Mouse (Mus musculus): ENCODE measurements around the gene B430218F22Rik. TPM values are rescaled to one million over a fixed set of nuclear protein-coding genes. Genes with fewer than 3 reads are reported as not detected.
A peak's percentile ranks its signal among the peaks of the same experiment; 100 is the strongest.

B430218F22Rik gene
- total and polyA plus RNA-seq, 3 experiments, result 2.1 to 11.2 TPM; not detected in 1

DNA sequence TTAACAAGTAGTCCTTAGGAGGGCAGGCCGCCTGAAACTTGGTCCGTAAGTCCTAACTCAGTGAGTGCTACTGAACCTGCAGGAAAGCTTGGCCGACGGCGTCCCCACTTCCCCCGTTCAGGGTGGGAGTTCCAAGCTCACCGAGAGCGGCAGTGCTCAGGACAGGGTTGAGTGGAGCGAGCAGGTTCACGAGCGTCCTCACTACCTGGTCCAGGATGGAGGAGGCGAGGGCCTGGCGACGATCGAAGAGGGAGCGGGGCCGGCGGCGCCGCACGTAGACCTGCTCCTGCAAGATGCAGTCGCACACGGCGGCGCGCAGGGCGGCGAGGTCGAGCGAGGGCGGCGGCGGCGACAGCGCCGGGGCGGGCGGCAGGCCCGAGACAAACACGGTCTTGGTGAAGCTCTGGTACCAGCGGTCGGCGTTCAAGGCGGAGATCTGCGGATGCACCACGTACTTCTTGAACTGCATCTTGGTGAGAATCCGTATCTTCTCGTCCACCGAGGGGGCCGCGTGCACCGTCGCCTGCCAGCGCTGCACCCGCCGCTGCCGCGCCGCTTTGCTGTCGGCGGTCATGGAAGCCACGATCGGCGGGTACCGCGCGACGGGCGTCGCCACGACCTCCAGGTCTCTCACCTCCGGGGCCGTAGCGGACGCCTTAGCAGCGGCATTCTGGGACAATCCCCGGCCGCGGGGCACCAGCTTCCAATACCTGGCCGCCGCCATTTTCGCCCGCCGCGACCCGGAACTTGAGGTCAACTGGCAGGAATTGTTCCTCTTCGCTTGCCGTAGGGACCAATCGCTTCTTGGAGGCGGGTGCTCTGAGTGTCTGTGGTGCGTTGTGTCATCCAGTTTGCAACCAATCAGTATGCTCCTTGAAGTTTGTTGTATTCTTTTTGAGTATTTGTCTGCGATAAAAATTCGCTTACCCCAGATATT lies at the start of gene B430218F22Rik, which contains the start of gene Mrps30 (continued):
- TF ChIP-seq TBP (IDR thresholded peaks at IDR 0.05; ENCODE audit: low read depth, low read length) (peak; percentile 73; the same call in 1 of the 2 replicates), SIN3A (IDR thresholded peaks at IDR 0.05; ENCODE audit: low read length) (peak; percentile 83), UBTF (IDR thresholded peaks at IDR 0.05; ENCODE audit: borderline replicate concordance, insufficient read depth, low read depth, low read length) (no peak), KAT2A (conservative IDR thresholded peaks at IDR 0.05; ENCODE audit: low read depth, low read length) (peak; percentile 81), ELF1 (IDR thresholded peaks at IDR 0.05; ENCODE audit: low read depth, low read length) (peak; percentile 87), POLR2A (IDR thresholded peaks at IDR 0.05; ENCODE audit: control insufficient read depth in 1 of 2, insufficient read depth in 1 of 2, low read depth in 1 of 2, low read length in 2 of 2, poor library complexity in 1 of 2) (peak; percentile 45 to 66)

DNA sequence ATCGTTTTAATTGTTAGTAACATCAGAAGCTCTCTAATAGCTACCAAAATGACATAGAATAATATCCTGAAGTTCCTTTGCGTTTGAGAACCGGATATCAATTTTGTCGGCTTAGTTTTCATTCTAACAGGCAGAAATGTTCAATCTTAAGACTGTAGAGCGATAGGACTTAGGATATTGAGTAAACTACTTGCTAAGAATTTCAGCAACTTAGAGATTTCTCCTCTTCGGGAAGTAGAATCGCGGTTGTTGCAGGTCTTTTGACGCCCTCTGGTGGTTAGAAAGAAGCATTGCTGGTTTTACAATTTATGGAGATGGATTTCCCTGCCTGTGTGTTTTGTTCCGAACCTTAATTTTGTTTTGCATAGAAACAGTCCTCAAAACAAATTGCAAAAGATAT lies 36.2 kb upstream of the B430218F22Rik start:
- peak; percentile 69 for DNase-seq (ENCODE audit: low read depth, low spot score)
- TF ChIP-seq CTCF (IDR thresholded peaks at IDR 0.05 in 2 of 3, conservative IDR thresholded peaks at IDR 0.05 in 1 of 3; ENCODE audit: control insufficient read depth in 1 of 3, insufficient read depth in 1 of 3, low read depth in 2 of 3, low read length in 3 of 3, poor library complexity in 1 of 3, severe bottlenecking in 1 of 3), result peak; percentile 58 to 87 (median 77)
- TF ChIP-seq RAD21 (IDR thresholded peaks at IDR 0.05; ENCODE audit: low read depth, low read length), result peak; percentile 83
- TF ChIP-seq ZC3H11A (IDR thresholded peaks at IDR 0.05; ENCODE audit: low read depth, low read length), result peak; percentile 76
- no peak for TF ChIP-seq EP300 (IDR thresholded peaks at IDR 0.05; ENCODE audit: low read depth in 1 of 2, low read length in 2 of 2)
- peak; percentile 89 for TF ChIP-seq SMC3 (IDR thresholded peaks at IDR 0.05; ENCODE audit: low read depth, low read length)
- TF ChIP-seq MYB (IDR thresholded peaks at IDR 0.05; ENCODE audit: low read depth, low read length), result no peak
- no peak for TF ChIP-seq KAT2A (conservative IDR thresholded peaks at IDR 0.05; ENCODE audit: low read depth, low read length)
- H3K9ac ChIP-seq (ENCODE audit: control insufficient read depth, low read depth, low read length, poor library complexity, severe bottlenecking), result no peak overlapping the region
- H3K9me3 ChIP-seq (replicated peaks; ENCODE audit: insufficient read depth, low read length), result no peaks in the 10 kb centered on the region
- no peak overlapping the region for H3K27ac ChIP-seq (ENCODE audit: control insufficient read depth, low read depth, low read length)
- no peaks in the 10 kb centered on the region for H3K79me2 ChIP-seq (ENCODE audit: control insufficient read depth, insufficient read depth, low read length, poor library complexity)
- H3K4me1 ChIP-seq (ENCODE audit: control insufficient read depth in 1 of 2, insufficient read depth in 2 of 2, low read length in 2 of 2), result no peaks in the 10 kb centered on the region
- no peaks in the 10 kb centered on the region for H3K27me3 ChIP-seq (ENCODE audit: control insufficient read depth in 1 of 2, insufficient read depth in 2 of 2, low read length in 2 of 2)
- H3K4me3 ChIP-seq (ENCODE audit: control insufficient read depth in 1 of 2, insufficient read depth in 1 of 2, low read depth in 2 of 2, low read length in 2 of 2), result no peak overlapping the region
- H3K36me3 ChIP-seq (ENCODE audit: control insufficient read depth in 1 of 2, insufficient read depth in 2 of 2, low read length in 2 of 2), result no peaks in the 10 kb centered on the region

DNA sequence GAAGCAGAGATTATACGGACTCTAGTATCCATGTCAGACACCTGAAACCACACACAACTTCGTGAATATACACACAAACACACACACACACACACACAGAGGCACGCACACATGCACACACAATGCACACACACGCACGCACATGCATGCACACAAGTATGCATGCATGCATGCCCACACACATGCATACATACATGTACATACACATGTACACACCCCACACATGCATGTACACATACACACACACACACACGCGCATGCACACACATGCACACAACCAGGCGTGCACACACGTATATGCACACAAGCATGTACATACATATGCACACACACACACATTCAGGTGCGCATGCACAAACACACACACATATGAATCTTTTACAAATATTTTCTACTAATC lies 35.6 kb upstream of the B430218F22Rik start:
- no peak for DNase-seq (ENCODE audit: low read depth, low spot score)
- Histone ChIP-seq H3K27ac (ENCODE audit: control insufficient read depth, low read depth, low read length) (no peak overlapping the region), H3K36me3 (ENCODE audit: control insufficient read depth in 1 of 2, insufficient read depth in 2 of 2, low read length in 2 of 2) (no peaks in the 10 kb centered on the region), H3K79me2 (ENCODE audit: control insufficient read depth, insufficient read depth, low read length, poor library complexity) (no peaks in the 10 kb centered on the region), H3K4me1 (ENCODE audit: control insufficient read depth in 1 of 2, insufficient read depth in 2 of 2, low read length in 2 of 2) (no peaks in the 10 kb centered on the region), H3K9me3 (replicated peaks; ENCODE audit: insufficient read depth, low read length) (no peaks in the 10 kb centered on the region), H3K9ac (ENCODE audit: control insufficient read depth, low read depth, low read length, poor library complexity, severe bottlenecking) (no peak overlapping the region), H3K4me3 (ENCODE audit: control insufficient read depth in 1 of 2, insufficient read depth in 1 of 2, low read depth in 2 of 2, low read length in 2 of 2) (no peak overlapping the region), H3K27me3 (ENCODE audit: control insufficient read depth in 1 of 2, insufficient read depth in 2 of 2, low read length in 2 of 2) (no peaks in the 10 kb centered on the region)
- no peak for TF ChIP-seq USF1 (IDR thresholded peaks at IDR 0.05; ENCODE audit: low read depth, low read length)
- TF ChIP-seq GABPA (IDR thresholded peaks at IDR 0.05; ENCODE audit: low read depth, low read length), result no peak
- no peak for TF ChIP-seq ELF1 (IDR thresholded peaks at IDR 0.05; ENCODE audit: low read depth, low read length)
- no peak for TF ChIP-seq ETS1 (IDR thresholded peaks at IDR 0.05; ENCODE audit: low read depth, low read length)
- no peak for TF ChIP-seq RAD21 (IDR thresholded peaks at IDR 0.05; ENCODE audit: low read depth, low read length)
- TF ChIP-seq BHLHE40 (IDR thresholded peaks at IDR 0.05; ENCODE audit: borderline replicate concordance, low read depth, low read length), result no peak
- no peak for TF ChIP-seq MYB (IDR thresholded peaks at IDR 0.05; ENCODE audit: low read depth, low read length)
- TF ChIP-seq MAFK (IDR thresholded peaks at IDR 0.05; ENCODE audit: borderline replicate concordance, low read depth, low read length), result no peak
- TF ChIP-seq HCFC1 (IDR thresholded peaks at IDR 0.05; ENCODE audit: low read depth, low read length), result no peak
- TF ChIP-seq UBTF (IDR thresholded peaks at IDR 0.05; ENCODE audit: borderline replicate concordance, insufficient read depth, low read depth, low read length), result no peak
- no peak for TF ChIP-seq EP300 (IDR thresholded peaks at IDR 0.05; ENCODE audit: low read depth in 1 of 2, low read length in 2 of 2)
- TF ChIP-seq MEF2A (IDR thresholded peaks at IDR 0.05; ENCODE audit: extremely low read depth, insufficient replicate concordance, low read depth, low read length, poor library complexity, severe bottlenecking), result no peak
- TF ChIP-seq SMC3 (IDR thresholded peaks at IDR 0.05; ENCODE audit: low read depth, low read length), result no peak
- no peak for TF ChIP-seq JUND (IDR thresholded peaks at IDR 0.05; ENCODE audit: low read depth, low read length)
- TF ChIP-seq MXI1 (IDR thresholded peaks at IDR 0.05; ENCODE audit: low read depth, low read length), result no peak
- TF ChIP-seq RCOR1 (IDR thresholded peaks at IDR 0.05; ENCODE audit: low read depth, low read length), result no peak
- no peak for TF ChIP-seq TAL1 (IDR thresholded peaks at IDR 0.05; ENCODE audit: low read length)
- TF ChIP-seq GATA1 (IDR thresholded peaks at IDR 0.05; ENCODE audit: low read depth, low read length), result no peak
- no peak for TF ChIP-seq CHD1 (IDR thresholded peaks at IDR 0.05; ENCODE audit: low read depth, low read length)
